Mouse (Mus musculus): ENCODE data around the gene Cfap43. TPM values are rescaled to one million over a fixed set of nuclear protein-coding genes. Genes with fewer than 3 reads are reported as not detected.
A peak's percentile ranks its signal among the peaks of the same experiment; 100 is the strongest.

The Cfap43 gene
- total RNA-seq, 2 experiments from 2014 or later, result not detected

DNA sequence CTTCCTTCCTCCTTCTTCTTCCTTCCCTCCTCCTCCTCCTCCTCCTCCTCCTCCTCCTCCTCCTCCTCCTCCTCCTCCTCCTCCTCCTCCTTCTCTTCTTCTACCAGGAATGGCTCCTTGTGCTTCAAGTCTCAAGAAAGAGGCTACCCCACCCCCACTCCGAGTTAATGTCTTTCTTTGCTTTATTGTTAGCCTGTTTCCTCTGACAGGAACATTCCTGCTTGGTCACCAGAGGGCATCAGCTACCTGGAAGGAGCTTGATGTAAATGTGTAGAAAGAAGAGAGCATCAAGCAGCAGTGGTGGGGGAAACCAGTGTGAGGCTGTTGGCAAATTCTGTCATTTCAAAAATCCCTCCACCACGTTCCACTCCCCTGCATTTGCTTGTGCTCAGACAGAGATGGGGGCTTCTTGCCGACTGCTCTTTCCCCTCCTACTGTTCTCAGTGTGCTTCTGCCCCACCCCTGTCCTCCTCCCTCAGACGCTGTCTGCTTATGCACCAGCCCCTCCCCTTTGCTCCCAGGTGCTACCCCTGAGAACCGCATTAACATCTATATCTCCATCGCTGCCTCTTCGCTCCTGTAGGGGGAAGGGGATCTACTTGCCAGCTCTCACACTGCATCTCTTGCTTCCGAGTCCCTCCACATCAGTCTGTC, 96.8 kb downstream of the Cfap43 start:
- intact Hi-C loops (cut with DNase I; ENCODE audit: low total_unique reads), result loop anchor here (5.0 kb wide), 1 partner anchor 315 kb away; no protein-coding TSS in a partner anchor
- no peak for DNase-seq

- intact Hi-C loops (cut with DNase I; ENCODE audit: low total_unique reads), result loop anchor here (2.0 to 5.0 kb wide), 2 partner anchors 163 to 314 kb away; no protein-coding TSS in a partner anchor
- no peak for DNase-seq
These were observed 97.6 kb downstream of the Cfap43 start for GRCm38 (mm10) chr19:47821494-47821872.

DNA sequence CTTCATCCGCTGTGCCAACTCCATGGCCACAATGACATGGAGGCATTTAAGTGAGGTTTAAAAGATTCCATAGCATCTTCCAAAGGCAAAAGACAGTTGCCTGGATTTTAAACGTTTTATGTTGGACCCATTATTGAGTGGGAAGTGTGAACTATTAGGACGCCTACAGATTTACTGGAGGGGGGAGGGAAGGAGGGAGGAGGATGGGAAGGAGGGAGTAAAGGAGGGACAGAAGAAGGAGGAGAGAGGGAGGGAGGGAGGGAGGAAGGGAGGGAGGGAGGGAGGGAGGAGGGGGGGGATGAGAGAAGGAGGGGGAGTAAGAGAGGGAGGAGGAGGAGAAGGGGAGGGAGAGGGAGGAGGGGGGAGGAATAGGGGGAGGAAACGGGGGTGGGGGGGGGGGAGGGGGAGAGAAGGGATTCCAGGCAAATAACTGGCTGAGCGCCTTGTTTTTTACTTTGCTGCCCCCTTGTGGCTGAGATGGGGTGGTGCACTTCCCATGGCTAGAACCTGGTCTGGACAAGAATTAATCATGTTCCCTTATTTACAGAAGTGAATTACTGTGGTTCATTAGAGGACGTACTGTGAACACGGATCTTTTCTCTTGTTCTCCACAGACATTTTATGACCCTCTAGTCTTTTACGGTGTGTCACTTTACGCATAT, 98.1 kb downstream of the Cfap43 start:
- intact Hi-C loops (cut with DNase I; ENCODE audit: low total_unique reads), result loop anchor here (2.0 to 5.0 kb wide), 2 partner anchors 162 to 314 kb away; no protein-coding TSS in a partner anchor
- DNase-seq, result peak; percentile 53

DNA sequence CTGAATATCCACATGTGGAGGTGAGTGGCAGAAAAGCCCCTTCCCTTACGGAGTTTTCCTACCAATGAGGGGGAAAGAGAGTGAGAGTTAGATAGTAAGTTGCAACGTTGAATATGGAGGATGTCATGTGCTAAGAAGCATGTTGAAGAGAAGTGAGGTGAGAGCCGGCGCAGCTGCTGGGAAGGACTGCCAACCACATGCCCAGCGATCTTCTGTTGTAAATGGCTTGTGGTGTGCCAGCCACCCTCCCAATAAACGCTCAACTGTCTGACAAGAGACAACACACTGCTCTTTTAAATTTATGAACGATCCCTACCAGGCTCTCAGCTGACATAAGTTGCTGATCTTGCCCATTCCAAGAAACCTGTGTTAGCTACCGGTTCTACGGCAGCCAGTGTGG, 101.4 kb downstream of the Cfap43 start:
- intact Hi-C loops (cut with DNase I; ENCODE audit: low total_unique reads), result no loop called here
- DNase-seq, result no peak

DNA sequence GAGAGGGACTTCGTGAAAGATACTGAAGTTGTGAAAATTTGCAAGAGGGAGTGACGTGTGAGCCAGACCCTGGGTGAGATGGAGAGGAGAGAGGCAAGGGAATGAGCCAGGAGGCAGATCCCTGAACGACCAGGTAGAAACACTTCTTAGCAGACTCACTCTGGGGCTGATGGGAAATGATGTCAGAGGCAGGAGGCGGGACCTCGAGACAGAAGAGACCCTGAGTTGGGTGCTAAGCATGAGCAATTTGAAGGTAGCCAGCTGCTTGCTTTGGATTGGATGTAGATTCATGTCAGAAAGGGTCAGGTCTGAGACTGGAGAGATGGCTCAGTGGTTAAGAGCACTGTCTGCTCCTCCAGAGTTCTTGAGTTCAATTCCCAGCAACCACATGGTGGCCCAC, 104.4 kb downstream of the Cfap43 start:
- no peak for DNase-seq
- intact Hi-C loops (cut with DNase I; ENCODE audit: low total_unique reads), result no loop called here

GRCm38 (mm10) chr19:47812091-47812490, 107.0 kb downstream of the Cfap43 start:
- intact Hi-C loops (cut with DNase I; ENCODE audit: low total_unique reads), result no loop called here
- DNase-seq, result no peak

- DNase-seq, result no peak
- intact Hi-C loops (cut with DNase I; ENCODE audit: low total_unique reads), result loop anchor here (10.0 kb wide), 1 partner anchor 284 kb away; no protein-coding TSS in a partner anchor
These were observed 120.5 kb downstream of the Cfap43 start for GRCm38 (mm10) chr19:47798583-47798982.

GRCm38 (mm10) chr19:47796699-47797098, 122.4 kb downstream of the Cfap43 start:
- no peak for DNase-seq
- intact Hi-C loops (cut with DNase I; ENCODE audit: low total_unique reads), result loop anchor here (10.0 kb wide), 1 partner anchor 282 kb away; no protein-coding TSS in a partner anchor

DNA sequence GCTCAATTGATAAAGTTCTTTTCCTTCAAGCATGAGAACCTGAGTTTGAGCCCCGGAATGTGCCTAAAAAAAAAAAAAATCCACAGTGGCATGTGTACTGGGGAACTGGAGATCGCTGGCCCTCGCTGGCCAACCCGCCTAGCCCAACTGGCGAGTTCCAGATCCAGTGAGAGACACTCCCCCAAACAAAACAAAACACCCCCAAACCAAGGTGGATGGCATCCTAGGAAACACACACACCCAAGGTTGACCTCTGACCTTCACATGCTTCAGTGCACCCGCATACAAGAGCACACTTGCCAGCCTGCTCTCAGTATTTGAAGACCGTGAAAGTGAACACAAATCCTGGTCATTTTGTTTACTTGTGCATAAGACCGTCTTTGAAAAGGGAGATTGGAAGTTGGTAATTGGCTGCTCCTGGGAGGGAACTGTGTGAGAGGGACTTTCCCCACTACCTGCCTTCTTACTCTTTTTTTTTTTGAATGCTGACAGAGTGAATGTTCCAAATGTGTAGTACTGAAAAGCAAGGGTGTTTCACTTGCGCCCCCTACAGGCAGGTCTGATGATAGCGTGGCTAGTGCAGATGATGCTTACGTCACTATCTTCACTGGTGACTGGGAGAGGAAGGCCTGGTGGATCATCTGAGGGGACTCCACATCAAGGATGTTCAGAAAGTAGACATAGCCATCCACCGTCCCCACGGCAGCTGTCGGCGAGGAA, 123.9 kb downstream of the Cfap43 start:
- peak; percentile 50 for DNase-seq
- intact Hi-C loops (cut with DNase I; ENCODE audit: low total_unique reads), result loop anchor here (10.0 kb wide), 1 partner anchor 280 kb away; no protein-coding TSS in a partner anchor

DNA sequence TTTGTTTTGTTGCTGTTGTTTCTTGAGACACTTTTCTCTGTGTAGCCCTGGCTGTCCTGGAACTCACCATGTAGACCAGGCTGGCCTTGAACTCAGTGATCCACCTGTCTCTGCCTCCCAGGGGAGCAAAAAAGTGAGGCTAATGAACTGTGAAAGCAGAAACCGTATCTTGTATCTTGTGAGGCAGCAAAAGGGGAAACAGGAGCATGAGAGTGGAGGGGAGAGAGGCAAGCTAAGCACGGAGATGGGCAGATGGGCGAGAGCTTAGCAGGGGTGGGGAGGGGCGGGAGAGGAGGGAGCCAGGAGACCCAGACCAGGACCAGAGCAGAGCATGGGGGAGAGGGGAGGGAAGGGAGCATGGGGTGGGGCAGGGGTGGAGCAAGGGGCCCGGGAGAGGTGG, 124.8 kb downstream of the Cfap43 start:
- intact Hi-C loops (cut with DNase I; ENCODE audit: low total_unique reads), result loop anchor here (10.0 kb wide), 1 partner anchor 280 kb away; no protein-coding TSS in a partner anchor
- DNase-seq, result no peak

- intact Hi-C loops (cut with DNase I; ENCODE audit: low total_unique reads), result loop anchor here (10.0 kb wide), 1 partner anchor 276 kb away; no protein-coding TSS in a partner anchor
These were observed 128.6 kb downstream of the Cfap43 start for GRCm38 (mm10) chr19:47790316-47791020.

GRCm38 (mm10) chr19:47783898-47784297, 135.2 kb downstream of the Cfap43 start:
- no peak for DNase-seq
- intact Hi-C loops (cut with DNase I; ENCODE audit: low total_unique reads), result no loop called here

More at GRCm38 (mm10) chr19:47790316-47791020, 128.6 kb downstream of the Cfap43 start:
- no peak for DNase-seq

DNA sequence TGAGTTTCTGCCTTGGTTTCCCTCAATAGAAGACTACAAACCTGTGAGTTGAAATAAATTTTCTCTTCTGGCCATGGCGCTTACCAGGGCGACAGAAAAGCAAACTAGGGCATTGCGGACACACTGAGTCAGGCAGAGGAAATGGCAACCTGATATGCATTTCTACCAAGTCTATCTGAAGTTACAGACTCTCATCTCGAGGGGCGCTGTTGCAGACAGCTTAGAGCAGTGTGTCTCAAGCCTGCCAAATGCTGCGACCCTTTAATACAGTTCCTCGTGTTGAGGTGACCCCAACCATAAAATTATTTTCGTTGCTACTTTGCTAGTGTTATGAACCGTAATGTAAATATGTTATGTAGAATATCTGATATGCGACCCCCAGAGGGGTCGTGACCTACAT, 138.1 kb downstream of the Cfap43 start:
- intact Hi-C loops (cut with DNase I; ENCODE audit: low total_unique reads), result no loop called here
- DNase-seq, result no peak

- intact Hi-C loops (cut with DNase I; ENCODE audit: low total_unique reads), result no loop called here
- no peak for DNase-seq
These were observed 138.9 kb downstream of the Cfap43 start for GRCm38 (mm10) chr19:47780145-47780544.

DNA sequence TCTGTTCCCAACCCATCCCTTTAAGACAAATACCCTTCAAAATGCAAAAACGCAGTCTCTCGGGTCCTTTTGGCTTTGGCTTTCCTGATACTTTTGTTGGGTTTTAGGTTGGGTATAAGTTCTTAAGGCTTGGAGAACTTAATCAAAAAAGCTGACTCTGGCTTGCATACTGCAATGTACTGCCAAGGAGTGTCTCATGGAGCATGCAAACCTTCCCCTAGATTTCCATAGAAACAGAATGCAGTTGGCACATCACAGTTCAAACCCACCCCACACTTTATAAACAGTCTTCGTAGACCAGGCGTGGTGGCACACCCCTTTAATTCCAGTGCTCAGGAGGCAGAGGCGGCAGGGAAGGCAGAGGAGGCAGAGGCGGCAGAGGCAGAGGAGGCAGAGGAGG, 141.2 kb downstream of the Cfap43 start:
- no peak for DNase-seq
- intact Hi-C loops (cut with DNase I; ENCODE audit: low total_unique reads), result no loop called here

GRCm38 (mm10) chr19:47755625-47756024, 163.5 kb downstream of the Cfap43 start:
- no peak for DNase-seq

GRCm38 (mm10) chr19:47754931-47755330, 164.2 kb downstream of the Cfap43 start:
- DNase-seq, result no peak
- intact Hi-C loops (cut with DNase I; ENCODE audit: low total_unique reads), result no loop called here

More at GRCm38 (mm10) chr19:47755625-47756024, 163.5 kb downstream of the Cfap43 start:
- intact Hi-C loops (cut with DNase I; ENCODE audit: low total_unique reads), result no loop called here

DNA sequence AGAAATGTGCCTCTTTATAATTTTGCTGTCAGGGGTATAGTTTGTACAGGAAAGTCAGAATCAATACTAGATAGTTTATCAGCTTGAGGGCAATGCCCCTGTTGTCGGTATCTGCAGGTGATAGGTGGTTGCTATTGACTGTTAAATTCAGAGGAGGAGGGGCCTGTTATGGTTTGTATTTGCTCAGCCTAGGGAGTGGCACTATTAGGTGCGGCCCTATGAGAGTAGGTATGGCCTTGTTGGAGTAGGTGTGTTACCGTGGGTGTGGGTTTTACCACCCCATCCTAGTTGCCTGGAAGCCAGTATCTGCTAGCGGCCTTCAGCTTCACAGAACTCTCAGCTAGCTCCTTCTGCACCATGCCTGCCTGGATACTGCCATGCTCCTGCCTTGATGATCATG, 165.2 kb downstream of the Cfap43 start:
- intact Hi-C loops (cut with DNase I; ENCODE audit: low total_unique reads), result no loop called here
- no peak for DNase-seq

- intact Hi-C loops (cut with DNase I; ENCODE audit: low total_unique reads), result no loop called here
- no peak for DNase-seq
These were observed 166.6 kb downstream of the Cfap43 start for GRCm38 (mm10) chr19:47752456-47752855.
